Mouse (Mus musculus): ENCODE measurements around the gene Tcaf3.

The Tcaf3 gene

GRCm38 (mm10) chr6:42597592-42597991 lies at the start of gene Tcaf3:
Gene Tcaf3 (minus strand): TSS chr6:42597692.
- DNase-seq (ENCODE audit: low spot score): no peak

- peak; percentile 11 for DNase-seq (ENCODE audit: low spot score)
These were observed 47.5 kb upstream of the Tcaf3 start, which contains the start of gene Tcaf2 for GRCm38 (mm10) chr6:42644912-42645549. Gene Tcaf2 (minus strand): TSS chr6:42645254.

GRCm38 (mm10) chr6:42634393-42634792 lies 36.9 kb upstream of the Tcaf3 start:
- no peak for DNase-seq (ENCODE audit: low spot score)

- DNase-seq (ENCODE audit: low spot score): no peak
These were observed 33.9 kb upstream of the Tcaf3 start for GRCm38 (mm10) chr6:42631395-42631794.

DNA sequence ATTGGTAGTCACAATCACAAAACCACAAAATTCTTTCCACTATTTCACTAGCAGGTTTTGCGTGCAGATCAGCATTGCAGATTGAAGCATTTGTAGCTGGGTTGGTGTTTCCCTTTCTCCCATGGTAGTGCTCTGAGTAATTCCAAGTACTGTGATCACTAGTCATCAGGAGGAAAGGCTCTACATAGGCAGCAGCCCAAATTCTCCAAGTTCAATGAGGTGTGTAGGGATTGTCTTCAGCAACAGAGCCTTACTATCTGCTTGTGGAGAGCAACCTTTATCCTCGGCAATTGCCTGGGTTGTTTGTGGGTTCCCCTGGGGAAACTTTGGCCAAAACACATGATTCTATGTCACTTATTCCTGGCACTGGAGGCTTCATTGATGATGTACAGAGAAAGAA lies 19.4 kb upstream of the Tcaf3 start:
- no peak for DNase-seq (ENCODE audit: low spot score)

DNA sequence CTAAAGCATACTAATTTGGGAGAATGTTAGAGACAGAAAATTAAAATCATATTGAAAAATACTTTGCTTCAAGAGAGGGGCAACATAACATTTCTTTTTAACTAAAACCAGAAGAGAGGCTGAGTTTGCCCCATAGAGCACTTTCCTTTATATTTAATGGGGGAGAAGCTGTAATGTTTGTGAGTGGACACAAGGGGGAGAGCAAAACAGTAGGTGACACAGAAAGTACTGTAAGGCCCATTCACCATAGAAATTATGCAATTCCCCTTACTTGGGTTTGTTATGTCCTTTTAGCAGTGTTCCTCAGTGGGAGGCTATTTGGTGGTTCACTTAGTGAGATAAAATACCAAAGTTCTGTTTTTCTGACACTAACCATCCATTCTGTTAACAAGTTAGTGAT lies 14.7 kb upstream of the Tcaf3 start:
- DNase-seq (ENCODE audit: low spot score): no peak

DNA sequence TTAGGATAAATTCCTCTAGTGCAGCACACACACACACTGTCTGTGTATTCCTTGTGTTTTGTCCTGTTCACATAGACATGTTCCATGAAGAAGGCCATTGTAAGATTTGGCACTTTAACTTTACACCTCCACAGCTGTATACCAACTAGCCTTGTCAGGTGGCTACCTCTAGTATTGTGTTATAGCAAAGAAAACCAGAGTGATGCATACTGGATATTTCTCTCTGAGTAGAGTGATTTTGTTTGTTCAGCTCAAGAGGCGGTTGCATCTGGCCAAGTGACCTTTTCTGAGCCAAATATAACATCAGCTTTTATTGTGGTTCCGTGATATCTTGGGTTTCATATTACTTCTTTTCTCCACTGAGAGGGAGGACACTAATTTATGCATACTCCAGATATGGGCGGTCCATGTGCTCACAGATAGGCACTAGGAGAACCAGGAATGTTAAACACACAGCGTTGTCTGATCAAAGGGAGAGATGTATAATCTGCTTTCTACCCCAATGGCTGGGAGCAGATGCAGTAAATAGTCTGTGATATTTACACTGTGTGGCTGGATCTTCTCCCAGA lies 13.5 kb upstream of the Tcaf3 start:
- DNase-seq (ENCODE audit: low spot score): no peak

DNA sequence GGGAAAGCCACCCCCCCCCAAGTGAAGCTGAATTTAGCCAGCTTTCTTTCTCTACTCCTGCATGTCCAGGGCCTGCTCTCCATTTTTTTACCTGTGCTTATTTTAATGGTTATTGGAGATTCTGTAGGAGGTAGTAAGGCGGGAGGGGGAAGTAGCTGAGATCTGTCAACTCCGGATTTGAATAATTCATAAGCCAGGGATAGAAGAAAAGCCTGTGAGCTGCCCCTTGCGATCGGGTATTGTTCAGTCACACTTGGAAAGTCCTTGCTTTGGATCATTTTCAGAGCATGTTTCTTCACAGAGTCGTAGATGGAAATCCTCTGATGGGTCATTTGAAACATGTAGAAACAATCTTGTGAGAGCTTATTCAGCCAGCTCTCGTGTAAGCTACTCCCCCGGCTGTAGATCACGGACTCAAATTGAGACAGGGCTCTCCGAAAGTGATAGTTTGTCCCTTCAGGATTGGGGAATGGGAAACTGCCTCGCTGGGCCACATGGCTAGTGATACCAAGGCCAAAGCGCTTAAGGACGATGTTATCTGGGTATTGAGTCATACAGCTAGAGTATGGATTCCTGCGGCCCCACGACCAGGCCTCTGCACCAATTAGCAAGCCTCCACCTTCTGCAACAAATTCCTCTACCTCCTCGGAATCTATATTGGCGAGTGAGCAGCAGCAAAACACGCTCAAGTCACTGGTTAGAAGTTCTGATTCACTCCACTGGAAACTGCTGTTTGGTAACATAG lies 4.2 kb downstream of the Tcaf3 start:
- DNase-seq (ENCODE audit: low spot score): no peak

DNA sequence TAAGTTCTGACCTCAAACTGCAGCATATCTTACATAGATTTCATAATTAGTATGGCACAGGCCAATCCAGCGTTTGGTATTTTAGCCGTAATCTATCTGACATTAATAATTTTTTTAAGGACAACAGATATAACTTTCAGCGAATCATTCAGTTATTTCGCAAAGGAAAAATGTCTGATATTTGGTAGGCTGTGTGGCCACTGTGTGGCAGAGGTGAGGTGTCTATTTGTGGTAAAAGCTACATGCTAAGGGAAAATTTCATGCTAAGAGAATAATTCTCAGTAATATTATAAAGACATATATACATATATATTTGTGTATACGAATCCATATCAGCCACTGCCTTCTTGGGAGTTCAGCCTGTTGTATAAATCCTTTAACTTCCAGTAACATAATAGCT lies 10.9 kb downstream of the Tcaf3 start:
- no peak for DNase-seq (ENCODE audit: low spot score)

GRCm38 (mm10) chr6:42583488-42583872 lies 14.0 kb downstream of the Tcaf3 start:
- DNase-seq (ENCODE audit: low spot score): peak; percentile 9

DNA sequence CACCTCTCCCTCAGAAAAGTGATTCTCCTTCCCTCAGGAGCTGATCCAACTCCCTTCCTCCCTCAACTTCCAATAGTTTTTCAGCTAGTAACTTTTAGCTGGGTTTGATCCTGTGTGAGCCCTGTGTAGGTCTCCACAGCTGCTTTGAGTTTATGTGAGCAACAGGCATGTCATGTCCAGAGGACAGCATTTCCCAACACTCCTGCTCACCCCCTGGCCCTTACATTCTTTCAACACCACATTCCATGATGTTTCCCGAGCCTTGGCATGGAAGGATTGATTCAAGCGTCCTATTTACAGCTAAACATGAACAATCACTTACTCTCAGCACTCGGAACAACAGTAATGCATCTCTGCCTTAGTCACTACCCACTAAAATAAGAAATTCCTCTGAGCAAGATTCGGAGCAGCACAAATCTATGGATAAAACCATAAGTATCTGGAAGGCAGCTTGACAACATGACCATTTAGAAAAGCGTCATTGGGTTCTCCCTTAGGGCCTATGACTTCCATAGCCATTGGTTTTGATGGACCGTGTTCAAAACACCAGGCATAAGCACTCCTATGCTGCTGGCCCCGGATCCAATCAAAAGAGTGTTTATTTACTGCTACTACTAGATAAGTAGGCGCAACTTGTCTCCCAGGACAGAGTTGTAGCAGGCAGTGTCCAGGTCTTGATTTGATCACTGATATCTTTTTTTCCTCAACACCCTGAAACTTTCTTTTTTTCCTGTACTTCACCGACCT lies 14.6 kb downstream of the Tcaf3 start:
- DNase-seq (ENCODE audit: low spot score): no peak

DNA sequence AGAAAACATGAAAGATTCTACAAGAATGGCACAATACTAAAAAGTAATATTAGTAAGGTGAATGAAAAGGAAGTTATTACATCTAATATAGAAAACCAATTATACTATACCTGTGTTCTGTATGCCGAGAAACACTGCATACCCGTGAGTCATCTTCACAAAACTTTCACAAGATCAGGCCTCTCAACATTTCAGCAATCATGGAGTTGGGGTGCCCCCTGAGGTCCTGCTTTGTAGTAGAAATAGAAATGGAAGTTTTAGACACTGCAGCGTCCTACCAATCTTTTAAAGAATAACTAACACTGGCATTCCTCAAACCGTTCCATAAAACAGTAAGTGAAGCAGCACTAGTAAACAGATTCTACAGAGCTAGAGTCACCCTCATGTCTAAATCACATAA lies 18.8 kb downstream of the Tcaf3 start:
- DNase-seq (ENCODE audit: low spot score): no peak

DNA sequence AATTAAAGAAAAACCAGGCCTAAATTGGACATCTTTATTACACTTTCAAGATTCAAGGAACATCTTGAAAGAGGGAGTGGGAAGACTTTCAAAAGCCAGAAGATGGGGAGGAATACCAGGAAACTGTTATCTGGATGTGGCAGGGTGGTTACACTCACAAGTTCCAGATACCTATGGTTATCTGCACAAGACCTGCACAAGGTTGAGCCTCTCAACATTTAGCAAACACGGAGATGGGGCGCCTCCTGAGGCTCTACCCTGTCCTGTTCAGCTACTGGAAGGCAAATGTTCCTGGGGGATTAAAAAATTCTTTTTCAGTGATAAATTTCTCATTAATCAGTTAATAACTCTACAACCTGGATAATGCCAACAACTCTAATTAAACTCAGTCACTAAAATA lies 20.1 kb downstream of the Tcaf3 start:
- no peak for DNase-seq (ENCODE audit: low spot score)

GRCm38 (mm10) chr6:42568205-42568604 lies 29.3 kb downstream of the Tcaf3 start:
- peak; percentile 4 for DNase-seq (ENCODE audit: low spot score)

- DNase-seq (ENCODE audit: low spot score): no peak
These were observed 31.4 kb downstream of the Tcaf3 start for GRCm38 (mm10) chr6:42566076-42566598.

DNA sequence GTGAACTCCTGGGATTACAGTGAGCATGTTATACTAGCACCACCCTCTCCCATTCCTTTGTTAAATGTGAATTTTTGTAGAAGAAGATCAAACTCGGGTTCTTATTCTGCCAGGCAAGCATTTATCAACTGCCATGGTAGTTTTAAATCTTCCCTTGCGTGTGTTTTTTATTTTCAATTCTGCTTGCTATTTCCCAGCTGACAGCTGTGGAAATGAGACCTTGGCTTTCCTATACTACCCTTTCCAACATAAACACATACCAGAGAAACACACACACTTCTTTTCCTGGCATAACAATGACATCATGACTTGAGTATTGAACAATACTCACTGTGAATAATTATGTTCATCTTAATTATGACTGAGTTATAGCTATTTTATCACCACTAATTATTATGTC lies 35.2 kb downstream of the Tcaf3 start:
- no peak for DNase-seq (ENCODE audit: low spot score)

DNA sequence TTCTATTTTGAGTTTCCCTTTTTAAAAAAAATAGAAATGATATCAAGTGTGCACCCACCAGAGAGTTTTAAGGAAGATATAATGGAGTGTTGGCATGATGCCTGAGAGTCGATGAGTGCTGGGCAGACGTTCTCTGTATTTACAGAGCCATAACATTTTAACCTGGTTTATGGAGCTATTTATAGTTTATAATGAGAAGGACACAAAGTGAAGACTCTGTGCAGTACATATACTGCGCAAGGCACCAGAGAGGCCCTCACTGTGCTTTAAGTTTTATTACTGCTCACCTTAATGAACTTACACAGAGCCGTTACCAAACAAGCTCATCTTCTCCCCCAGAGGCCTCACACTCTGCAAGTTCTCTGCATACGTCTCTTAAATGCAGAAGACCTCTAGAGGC lies 36.6 kb downstream of the Tcaf3 start:
- no peak for DNase-seq (ENCODE audit: low spot score)

- DNase-seq (ENCODE audit: low spot score): no peak
These were observed 38.9 kb downstream of the Tcaf3 start for GRCm38 (mm10) chr6:42558641-42559040.

GRCm38 (mm10) chr6:42547461-42547860 lies 50.0 kb downstream of the Tcaf3 start, which contains the start of gene Olfr455:
Gene Olfr455 (minus strand): TSS chr6:42547587.
- no peak for DNase-seq (ENCODE audit: low spot score)

DNA sequence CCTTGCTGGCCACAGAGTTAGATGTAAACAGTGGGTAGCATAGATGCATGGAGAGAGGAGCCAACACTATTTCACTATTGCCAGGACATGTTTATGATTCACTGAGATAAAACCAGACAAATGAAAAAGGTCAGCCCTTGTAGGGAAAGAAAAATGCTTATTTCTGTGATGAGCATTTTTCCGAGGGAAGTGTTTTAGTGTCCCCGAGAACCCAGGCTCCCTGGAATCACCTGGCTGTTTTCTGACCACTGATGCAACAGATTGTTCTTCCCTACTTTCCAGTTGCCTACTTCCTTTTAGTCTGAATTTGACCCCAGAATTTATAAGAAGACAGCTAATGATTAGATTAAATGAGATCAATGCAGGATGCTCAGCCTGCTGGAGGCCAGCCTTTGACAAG lies 51.3 kb downstream of the Tcaf3 start:
- no peak for DNase-seq (ENCODE audit: low spot score)

- DNase-seq (ENCODE audit: low spot score): no peak
These were observed 52.0 kb downstream of the Tcaf3 start for GRCm38 (mm10) chr6:42545451-42545885.

DNA sequence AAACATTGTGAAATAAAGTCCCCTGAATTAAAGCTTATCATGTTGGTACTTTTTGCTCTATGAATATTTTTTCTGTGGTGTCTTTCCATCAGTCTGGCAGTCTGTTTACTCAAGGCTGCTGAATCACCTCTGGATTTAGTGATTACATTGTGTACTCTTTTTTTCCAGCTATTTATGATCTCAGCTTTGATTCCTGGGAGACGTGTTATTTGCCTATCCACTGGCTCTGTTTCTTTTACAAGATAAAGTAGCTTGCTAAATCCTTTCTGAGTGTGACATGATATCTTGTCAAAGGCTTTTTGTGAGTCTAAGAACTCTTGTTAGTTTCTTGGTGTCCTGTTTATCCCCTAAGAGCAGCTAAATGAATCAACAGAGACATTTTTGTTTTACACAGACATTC lies 52.6 kb downstream of the Tcaf3 start:
- no peak for DNase-seq (ENCODE audit: low spot score)
